Mouse (Mus musculus): ENCODE measurements around the gene Pou1f1.

The Pou1f1 gene

DNA sequence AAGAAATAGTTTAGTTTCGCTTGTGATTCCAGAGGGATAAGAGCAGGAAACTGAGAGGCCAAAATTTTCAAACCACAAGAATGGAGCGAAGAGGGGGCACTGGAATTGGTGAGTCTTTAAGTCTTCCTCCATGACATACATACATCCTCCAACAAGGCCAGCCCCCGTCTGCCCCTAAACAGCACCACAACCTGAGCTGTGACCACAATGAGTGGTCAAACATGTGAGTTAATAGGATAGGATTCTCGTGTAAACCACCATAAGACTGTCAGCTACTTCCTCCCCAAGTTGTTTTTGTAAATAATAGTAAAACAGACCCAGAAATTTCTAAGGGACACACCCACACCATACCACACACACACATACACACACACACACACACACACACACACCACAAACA is 48.5 kb downstream of the Pou1f1 start:
- DNase-seq: no peak

DNA sequence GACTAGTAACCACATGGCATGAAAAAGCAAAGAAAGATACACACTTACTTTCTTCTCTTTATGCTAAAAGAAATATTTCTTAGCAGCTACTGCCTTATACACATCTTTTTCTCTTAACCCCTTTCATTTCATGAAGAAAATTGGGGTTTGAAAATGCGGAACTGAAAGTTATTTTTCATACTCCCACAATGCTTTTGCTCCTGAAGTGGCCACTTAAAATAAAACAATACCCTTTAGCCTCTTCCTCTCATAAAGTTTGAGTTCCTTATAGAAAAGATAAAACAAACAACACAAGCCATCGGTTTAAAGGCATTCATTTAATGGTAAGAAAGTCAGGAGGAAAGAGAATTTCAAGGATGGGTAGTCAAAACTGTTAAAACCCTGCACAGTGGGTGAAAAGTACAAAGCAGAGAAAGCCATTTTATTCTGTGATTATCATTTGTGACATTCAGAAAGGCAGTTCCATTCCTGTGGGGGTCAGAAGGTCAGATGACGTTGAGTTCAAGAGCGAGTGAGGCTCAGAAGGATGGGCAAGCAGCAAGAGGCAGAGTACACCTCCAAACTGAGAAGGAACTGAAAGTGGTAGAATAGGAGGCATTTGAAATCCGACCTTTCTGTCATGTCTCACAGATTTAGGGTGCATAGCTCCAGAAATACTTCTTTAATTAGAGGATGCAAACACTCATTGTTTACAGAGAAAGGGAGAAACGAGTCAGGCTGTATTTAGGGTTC is 57.2 kb downstream of the Pou1f1 start:
- no peak for DNase-seq
